Mouse (Mus musculus) thymus, postnatal 0 days (tissue): Measurements from ENCODE around the gene Ssbp2. TPM values are rescaled to one million over a fixed set of nuclear protein-coding genes. Genes with fewer than 3 reads are reported as not detected.
A peak's percentile ranks its signal among the peaks of the same experiment; 100 is the strongest.

ENCODE experiments used
- DNase-seq: peaks from one replicate; pipeline ENCODE4 v3.0.0-alpha.2; 2015; ENCODE audit warnings: low spot score
- polyA plus RNA-seq: library from polyadenylated mRNA; unstranded; fragments of >200 nt; fragmentation: Nextera tagmentation; extraction: Ambion mirVana; gene quantifications from 2 replicates; pipeline ENCODE4 v1.2.1, GENCODE M21; 2015

Gene Ssbp2
- polyA plus RNA-seq, 1 experiment from 2014 or later, result 282 TPM

DNA sequence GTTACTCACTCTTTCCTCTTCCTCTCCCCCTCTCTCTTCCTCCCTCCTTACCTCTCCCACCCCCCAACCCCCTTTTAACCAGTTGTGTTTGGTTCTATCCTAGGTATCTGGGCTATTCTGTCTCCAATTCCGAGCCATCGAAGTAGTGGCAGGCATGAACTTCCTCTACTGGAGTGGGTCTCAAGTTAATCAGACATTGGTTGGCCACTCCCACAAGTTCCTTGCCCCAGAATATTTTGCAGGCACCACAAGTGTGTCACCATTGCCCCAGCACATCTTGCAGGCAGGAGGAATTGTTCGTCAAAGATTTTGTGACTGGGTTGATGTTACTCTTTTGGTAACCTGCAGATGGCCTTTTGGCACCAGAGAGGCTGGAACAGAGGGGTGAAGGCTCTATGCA lies 160.5 kb downstream of the Ssbp2 start:
- no peak for DNase-seq

DNA sequence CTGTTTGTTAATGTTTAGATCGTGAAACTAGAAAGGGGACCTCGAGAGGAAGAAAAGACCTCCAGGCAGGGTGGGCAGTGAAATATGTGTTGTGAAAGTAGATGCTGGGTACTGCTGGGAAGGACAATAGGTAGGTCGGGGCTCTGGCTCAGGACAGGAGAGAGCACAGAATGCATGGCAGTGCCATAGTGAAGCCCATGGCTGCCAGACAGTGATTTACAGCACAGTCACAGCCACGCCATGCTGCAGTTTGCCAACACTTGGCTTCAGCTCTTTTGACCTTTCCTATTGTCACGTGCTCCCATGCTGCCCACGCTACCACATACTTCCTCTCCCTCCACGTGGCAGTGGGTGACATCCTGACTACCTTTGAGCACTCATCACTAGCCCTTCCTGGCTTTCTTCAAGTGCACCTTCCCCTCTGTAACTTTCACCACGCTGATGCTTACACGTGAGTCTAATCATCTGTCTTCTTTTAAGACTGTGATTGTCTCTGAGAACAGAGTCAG lies 171.3 kb downstream of the Ssbp2 start:
- DNase-seq, result no peak

DNA sequence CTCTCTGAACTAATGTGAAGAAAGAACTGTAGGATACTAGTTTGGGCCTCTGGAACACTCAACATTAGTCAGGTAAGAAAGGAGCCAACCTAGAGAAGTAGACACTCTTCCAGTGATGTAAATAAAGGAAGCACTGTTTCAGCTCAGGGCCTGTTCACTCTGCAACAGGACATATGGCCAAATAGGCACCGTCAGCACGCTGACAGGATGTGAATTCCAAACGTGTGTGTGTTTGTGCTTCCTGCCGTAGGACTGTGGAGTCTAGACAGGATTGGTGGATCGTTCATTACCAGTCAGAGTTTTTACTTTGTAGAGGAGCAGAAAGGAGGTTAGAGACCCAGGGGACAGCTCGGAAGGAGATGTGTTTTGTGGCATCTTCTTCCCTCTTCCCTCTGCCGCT lies 174.0 kb downstream of the Ssbp2 start:
- no peak for DNase-seq

DNA sequence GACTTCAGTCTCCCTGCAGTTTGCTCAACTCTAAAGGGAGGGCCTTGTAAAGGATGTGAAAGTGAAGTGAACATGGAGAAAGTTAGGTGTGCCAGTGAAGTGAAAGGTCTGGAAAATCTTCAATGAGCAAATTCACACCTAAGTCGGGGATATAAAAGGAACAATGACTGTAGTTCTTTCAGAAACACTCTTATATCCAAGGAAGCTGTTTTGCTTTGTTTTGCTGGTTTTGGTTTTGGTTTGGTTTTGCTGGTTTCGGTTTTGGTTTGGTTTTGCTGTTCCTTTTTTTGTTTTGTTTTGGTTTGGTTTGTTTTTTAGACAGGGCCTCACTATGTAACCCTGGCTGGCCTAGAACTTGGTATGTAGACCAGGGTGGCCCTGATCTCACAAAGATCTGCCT lies 175.9 kb downstream of the Ssbp2 start:
- peak; percentile 21 for DNase-seq

DNA sequence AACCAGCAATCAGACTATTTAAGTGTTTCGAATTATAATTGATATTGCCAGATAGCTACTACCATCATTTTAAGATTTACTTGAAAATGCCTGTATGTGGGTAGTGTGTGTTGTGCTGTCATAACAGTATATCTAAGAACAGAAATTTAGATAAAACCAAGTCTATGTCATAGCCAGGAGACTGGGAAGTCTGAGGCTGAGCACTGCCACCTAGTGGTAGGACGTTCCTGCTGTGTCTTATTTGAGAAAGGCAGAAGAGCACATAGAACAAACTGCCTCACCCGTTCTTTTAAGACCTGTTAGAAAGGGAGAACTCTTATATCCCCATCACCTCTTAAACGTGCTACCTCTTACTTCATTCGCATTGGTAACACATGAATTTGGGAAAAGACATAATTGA lies 176.7 kb downstream of the Ssbp2 start:
- DNase-seq, result peak; percentile 89

DNA sequence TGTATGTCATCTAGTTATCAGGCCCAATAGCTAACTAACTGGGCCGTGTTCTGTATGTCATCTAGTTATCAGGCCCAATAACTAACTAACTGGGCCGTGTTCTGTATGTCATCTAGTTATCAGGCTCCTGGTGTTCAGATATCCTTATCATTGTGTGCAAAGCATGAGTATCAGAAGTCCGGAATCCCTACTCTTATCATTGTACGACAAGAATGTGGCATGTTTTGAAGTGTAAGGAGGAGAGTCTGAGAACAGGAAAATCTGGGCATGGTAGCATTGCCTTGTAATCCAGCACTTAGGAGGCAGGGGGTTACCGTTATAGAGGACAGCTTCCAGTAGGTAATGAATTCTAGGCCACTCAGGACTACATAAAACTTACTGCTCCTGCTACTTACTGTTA lies 178.8 kb downstream of the Ssbp2 start:
- DNase-seq, result no peak

DNA sequence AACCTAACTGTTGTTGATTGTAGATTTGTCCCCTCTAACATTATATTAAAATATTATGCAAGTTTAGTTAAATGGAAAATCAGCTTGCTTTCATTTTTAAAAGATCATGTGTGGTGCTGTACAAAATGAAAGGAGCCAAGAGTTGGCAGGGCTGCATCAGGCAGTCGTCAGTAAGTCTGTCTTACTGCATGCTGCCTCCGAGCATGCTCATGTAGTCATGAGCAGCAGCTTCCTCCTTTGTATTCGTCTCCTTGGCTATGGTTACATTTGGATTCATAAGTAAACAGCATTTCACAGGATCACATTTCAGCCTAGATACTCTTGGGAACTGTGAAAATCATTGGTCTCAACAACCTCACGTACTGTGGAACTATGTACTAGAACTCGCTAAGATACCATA lies 180.1 kb downstream of the Ssbp2 start:
- DNase-seq, result no peak

DNA sequence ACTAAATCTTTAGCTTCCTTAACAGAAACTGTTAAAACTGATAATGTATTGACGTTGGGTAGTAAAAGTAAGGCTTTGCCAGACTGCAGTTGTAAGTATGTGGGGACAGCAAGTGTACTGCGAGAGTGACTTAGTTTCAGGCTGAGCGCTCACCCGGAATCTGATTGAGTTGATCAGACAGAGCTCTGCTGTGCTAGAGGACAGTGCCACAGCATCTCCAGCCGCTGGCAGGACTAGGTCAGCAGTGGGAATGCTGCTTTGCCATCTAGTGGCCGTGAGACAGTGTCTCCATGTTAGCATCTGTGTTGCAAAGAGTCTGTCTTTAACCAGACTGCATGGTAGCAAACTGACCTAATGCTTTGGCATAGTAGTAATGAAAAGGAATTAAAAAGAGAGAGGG lies 188.2 kb downstream of the Ssbp2 start:
- no peak for DNase-seq

DNA sequence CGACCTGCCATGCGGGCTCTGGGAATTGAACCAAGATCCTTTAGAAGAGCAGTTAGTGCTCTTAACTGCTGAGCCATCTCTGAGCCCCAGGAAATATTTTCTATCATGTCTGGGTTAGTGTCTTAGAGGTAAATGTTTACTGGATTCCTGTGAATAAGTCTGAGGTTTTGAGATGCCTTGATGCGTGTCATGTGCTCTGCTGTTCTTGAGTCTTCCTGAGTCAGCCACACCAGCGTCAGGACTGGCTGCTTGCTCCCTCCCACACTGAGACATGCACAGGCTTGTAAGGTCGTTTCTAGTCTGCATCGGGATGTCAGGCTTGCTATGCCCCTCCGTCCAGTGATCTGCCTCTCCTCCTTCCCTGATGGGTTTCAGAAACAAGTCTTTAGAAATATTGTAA lies 189.8 kb downstream of the Ssbp2 start:
- no peak for DNase-seq

DNA sequence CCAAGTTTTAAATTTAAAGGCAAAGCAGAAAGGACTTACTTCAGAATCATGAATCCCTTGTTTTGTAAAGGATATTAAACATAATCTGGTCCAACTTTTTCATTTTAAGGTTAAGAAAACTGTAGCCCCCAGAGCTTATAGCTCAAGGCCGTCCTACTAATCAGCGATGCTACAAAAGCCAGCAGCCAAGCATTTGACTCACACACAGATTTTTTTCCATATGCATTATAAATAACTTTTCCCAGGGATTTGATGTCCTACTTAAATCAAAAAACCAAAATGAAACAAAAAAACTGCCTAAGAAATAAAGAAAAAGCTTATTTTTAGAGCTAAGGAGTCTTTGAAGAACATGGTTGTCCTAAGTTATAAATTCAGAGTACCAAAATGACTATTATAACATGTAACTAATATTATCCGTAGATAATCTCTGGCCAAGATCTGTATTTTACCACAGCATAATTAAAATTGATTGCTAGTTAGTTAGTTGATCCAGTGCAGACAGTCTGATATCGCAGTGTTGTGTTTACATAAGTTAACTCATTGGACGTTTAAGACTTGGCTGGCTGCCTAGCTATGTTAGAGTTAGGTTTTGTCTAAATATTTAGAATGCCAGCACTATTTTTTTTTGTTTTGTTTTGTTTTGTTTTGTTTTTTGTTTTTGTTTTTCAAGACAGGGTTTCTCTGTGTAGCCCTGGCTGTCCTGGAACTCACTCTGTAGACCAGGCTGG lies 201.1 kb downstream of the Ssbp2 start:
- DNase-seq, result no peak

DNA sequence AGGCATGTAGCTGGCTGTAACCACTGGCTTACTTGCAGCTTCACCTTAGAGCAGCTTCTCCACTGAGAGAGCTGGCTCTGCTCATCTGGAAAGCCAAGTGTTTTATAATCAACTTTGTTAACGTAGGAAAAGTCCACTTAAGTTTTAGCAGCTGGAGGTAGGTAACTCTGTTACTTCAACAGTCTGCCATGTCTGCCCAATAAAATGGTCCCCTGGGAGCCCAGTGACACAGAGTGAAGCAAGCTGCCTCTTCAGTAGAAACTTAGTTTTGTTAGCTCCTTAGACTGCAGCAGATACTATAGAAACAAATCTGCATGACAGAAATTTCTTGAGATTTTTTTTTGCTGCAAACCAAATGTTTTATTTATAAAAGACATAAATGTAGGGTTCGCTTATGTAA lies 202.7 kb downstream of the Ssbp2 start:
- no peak for DNase-seq

DNA sequence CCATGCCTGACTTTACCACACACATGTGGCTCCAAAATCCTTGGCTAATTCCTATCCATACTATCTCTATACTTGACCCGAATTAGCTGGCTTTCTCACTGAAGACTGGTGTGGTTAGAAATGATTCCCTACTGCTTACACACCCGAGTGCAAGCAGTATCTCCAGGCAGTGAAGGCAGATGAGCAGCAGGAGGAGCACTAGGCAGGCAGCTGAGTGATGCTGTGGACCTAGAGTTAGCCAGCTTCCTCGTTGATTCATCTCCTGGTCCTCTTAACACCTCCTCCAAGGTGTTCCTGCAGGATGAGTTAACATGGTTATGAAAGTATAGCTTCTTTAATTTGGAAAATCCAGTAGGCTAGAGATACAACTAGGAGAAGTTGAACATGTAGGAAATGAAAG lies 213.2 kb downstream of the Ssbp2 start:
- DNase-seq, result no peak

DNA sequence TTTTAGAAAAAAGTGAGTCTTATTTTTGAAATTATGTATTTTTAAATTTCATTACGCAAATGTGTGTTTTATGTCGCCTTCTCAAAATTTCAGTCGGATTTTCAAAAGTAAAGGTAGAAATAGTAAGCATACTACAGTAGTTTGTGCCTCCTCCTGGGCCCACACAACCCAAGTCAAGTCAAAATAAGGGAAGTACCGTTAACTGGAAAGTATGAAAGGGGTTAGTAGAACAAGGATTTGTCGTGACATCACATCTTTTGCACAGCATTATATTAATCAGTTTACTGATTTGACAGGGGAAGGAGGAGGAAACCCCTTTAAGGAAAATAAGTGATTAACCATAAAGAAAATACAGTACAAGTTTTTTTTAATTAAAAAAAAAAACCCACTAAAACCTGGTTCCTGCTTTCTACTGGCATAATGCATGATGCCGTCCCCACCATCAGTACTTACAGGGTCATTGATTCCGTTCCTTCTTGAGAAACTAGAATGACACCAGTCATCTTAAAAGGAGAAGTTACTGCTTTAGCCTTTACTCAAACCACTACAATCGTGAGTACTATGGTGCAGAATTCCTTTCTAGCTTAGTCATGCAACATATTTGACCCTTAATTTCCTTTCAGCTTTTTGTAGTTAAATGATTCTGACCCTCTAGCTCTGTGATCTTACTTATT lies 220.8 kb downstream of the Ssbp2 start:
- no peak for DNase-seq

DNA sequence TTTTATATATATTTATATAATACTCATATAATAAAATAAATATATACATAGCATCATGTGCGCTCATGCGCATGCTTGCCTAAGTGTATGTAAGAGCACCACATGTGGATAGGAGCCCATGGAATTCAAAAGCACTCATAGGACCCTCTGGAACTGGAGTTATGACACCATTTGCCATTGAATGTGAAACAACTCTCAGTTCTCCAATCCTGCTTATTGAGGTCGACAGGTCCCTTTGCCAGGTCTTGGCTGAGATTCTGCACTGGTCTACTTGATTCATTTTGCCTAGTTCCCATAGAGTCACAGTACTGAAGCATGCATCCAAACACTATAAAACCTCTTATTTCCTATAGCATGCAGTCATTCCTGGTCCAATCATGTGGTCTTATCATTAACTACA lies 221.4 kb downstream of the Ssbp2 start:
- DNase-seq, result no peak

DNA sequence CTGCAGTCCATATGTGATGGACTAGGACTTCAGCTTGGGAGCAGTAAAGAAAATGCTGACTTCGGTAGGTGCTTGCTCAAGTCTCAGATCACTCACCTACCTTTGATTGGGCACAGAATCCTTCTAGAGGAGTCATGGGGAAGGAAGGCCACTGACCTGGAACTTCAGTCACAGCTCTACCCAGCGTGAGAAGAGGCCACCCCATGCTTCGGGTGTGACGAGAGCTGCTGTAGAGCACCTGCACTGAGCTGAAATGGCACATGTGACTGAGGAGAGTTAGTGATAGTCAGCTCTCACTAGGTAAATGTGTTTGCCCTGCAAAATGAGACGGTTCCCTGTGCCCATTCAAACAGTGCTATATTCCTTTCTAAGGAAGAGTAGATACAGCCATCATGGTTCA lies 230.0 kb downstream of the Ssbp2 start:
- DNase-seq, result no peak

DNA sequence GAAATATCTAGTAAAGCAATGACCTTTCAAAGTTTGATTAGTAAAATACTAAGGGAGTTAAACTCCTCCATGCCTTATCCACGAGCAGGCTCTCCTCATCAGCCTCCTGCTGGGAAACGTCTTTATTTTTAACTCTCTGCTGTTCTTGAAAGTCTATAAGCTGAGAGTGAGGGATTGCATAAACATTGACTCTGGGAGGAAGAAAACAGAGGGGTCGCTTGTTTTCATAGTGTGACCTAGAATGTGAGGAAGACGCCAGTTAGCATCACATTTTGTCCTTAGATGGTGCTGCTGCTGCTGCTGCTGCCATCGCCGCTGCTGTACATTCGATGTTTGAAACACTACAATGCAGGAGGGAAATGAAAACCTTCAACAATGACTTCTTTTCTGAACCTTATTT lies 233.5 kb downstream of the Ssbp2 start:
- DNase-seq, result no peak

DNA sequence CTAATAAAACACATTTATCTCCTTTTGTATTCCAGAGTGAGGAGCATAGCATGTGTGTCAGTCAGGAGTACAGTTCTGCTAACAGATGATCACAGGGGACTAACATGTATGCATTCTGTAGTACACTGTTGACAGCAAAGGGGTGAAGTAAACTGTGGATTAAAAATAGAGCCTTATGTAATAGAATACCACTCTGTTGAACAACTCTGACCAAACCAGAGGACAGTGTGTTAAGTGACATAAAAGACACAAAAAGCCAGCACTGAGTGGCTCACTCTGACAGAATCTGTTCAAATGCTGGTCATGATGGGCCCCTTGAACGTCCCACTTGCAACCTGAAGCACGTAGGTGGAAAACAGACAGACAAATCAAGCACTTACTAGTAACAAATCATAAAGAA lies 235.3 kb downstream of the Ssbp2 start:
- no peak for DNase-seq

DNA sequence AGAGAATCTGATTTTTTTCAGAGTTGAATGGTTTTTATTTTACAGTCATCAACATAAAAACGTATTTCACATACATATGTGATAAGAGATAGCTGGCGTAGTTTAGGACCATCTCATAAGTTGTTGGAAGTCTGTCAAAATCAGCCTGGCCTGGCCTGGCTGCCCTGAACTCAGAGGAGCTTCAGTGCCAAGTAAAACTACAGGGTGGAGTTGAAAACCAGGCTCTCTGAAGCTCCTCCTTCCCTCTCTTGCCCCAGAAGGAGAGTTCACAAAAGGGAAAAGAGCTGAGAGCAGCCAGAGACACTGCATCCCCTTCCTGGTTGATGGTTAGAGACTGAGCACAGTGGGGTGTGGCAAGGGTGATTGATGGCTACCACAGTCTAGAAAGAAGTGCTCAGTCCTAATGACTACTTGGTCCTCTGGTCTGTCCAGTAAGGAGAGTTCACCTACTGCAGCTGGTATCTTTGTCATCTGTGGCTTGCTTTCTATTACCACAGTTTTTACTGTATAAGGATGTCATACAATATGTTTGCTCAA lies 236.1 kb downstream of the Ssbp2 start:
- DNase-seq, result no peak

DNA sequence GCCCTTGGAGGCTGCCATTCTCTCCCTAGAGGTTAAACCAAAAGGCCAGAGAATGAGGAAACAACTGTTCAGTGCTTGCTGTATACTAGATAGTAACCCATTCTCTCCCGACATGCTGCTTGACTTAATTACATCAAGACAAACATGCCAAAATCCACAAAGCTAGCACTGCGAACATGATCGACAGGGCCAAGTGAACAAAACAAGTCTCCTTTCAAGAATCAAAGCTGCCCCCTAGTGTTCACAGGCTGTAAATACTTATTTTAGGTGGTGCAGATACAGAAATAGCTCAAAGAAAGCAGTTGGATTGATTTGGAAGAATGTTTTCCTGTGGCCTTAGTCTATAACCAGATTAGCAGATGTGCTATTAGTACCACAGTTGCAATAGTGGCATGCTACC lies 236.9 kb downstream of the Ssbp2 start:
- DNase-seq, result peak; percentile 78

DNA sequence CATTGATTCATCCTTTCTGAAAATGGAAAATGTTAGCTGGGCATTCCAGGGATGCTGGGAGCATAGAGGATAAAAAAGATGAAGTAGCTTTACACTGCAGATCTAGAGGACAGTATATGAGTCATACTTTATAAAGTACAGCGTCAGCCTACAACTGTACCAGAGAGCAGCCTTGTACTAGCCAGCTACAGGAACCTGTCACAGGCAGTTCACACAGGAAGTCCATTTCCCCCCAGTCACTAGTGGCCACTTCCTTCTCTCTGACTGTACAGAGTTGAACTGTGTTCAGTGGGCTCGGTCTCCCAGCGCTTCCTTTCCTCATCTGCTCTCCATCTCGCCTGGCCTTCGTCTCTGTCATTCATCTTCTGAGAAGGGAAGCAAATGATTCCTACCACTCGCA lies 242.3 kb downstream of the Ssbp2 start:
- peak; percentile 21 for DNase-seq

DNA sequence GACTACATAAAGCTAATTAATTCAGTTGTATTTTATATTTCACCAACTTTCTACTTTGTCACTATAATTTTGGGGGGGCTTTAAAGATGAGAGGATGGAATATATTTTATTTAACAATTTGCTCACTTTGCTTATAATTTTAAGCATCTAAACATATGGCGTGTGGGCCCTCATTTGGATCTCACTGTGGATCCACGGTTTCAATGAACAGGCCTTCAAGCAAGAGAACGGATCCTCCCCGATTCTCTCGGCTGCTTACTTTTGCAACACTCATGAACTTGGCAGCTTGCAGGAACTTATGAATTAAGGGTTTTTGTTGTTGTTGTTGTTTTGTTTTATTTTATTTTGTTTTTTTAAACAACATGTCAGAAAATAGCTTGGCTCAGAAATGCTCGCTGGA lies 259.4 kb downstream of the Ssbp2 start:
- DNase-seq, result no peak

DNA sequence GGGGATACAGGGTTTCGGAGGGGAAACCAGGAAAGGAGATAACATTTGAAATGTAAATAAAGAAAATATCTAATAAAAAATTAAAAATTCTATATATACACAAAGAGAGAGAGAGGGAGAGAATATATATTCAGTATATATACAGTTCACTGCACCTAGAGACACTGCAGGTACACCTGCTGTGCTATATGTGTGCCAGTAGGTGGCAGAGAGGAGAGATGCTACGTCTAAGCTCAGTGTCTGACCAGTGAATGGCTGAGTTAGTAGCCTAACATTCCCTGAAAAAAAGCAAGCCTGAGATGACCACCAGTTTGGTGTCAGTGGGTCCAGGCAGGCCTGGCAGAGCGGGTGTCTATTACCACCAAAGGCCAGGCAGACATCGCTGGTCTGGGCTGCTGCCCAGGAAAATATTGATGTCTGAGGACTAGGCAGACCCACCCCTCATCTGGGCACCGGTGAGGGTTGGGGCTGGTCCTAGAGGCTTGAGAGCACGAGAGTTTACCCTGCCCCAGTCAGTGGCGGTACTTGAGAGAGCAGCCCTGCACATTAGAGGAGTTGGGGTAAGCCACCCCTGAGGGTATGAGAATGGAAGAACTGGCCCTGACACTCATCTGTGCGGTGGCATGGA lies 263.1 kb downstream of the Ssbp2 start:
- DNase-seq, result peak; percentile 19
